Mouse (Mus musculus): ENCODE data around the gene Zdhhc8. TPM values are rescaled to one million over a fixed set of nuclear protein-coding genes. Genes with fewer than 3 reads are reported as not detected.

Zdhhc8 gene
- polyA plus RNA-seq, 1 experiment from 2014 or later: 21.2 TPM

DNA sequence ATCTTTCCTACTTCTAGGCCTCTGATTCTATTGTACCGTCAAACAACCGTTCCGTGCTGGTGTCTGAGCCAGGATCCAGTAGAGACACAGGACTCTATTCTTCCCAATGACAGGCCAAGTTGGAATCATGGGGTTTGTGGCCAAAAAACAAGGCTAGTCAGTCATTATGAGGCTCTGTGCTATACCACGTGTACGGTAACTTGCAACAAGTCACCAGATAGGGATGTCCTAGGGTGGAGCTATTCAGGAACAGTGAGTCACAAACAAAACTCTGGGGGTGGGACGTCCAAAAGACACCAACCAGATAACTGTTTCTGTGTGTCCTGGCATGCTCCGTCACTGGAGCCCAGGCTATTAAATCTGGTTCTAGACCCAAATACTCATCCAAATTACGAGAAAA is 52.2 kb downstream of the Zdhhc8 start:
- peaks cover 58% of the 10 kb centered on the region for H3K4me1 ChIP-seq

GRCm38 (mm10) chr16:18181398-18181797 is 53.5 kb downstream of the Zdhhc8 start:
- no peak overlapping the region for H3K4me3 ChIP-seq
- DNase-seq (ENCODE audit: low spot score): no peak
- no peaks in the 10 kb centered on the region for H3K9me3 ChIP-seq
- peaks cover 45% of the 10 kb centered on the region for H3K4me1 ChIP-seq
- H3K27me3 ChIP-seq (ENCODE audit: insufficient read depth, poor library complexity, severe bottlenecking): peaks cover 8% of the 10 kb centered on the region
- no peak overlapping the region; the same call in 1 of the 2 replicates for H3K27ac ChIP-seq
- no peaks in the 10 kb centered on the region for H3K36me3 ChIP-seq
- 53% methylated on average over 10 of the region's 10 CpGs for WGBS

More for the DNA sequence above, 52.2 kb downstream of the Zdhhc8 start:
- Histone ChIP-seq H3K9me3 (no peaks in the 10 kb centered on the region), H3K27ac (no peak overlapping the region), H3K4me3 (no peak overlapping the region), H3K27me3 (ENCODE audit: insufficient read depth, poor library complexity, severe bottlenecking) (no peaks in the 10 kb centered on the region; the same call in 1 of the 2 replicates), H3K36me3 (no peaks in the 10 kb centered on the region)
- DNase-seq (ENCODE audit: low spot score): no peak
- 81% methylated on average over 8 of the region's 8 CpGs for WGBS

GRCm38 (mm10) chr16:18179591-18179990 is 55.3 kb downstream of the Zdhhc8 start:
- H3K4me1 ChIP-seq: peaks cover 41% of the 10 kb centered on the region
- H3K9me3 ChIP-seq: no peaks in the 10 kb centered on the region
- H3K27me3 ChIP-seq (ENCODE audit: insufficient read depth, poor library complexity, severe bottlenecking): peaks cover 11% of the 10 kb centered on the region
- H3K4me3 ChIP-seq: no peak overlapping the region
- no peaks in the 10 kb centered on the region for H3K36me3 ChIP-seq
- no peak for DNase-seq (ENCODE audit: low spot score)
- WGBS: 66% methylated on average over 2 of the region's 2 CpGs
- H3K27ac ChIP-seq: no peak overlapping the region

DNA sequence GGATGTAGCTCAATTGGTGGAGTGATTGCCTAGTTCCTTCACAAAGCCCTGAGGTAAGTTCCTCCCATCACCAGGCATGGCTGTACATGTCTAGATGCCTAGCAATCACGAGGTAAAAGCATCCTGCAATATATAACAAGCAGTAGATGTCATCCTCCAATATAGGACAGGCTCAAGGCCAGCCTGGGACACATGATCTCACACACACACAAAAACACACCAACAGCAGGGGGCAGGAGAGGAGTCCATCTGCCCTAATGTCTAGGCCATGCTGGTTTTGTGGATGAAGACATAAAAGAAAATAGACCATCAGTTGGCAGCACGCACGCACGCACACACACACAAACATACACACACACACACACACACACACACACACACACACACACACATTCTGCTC is 58.2 kb downstream of the Zdhhc8 start:
- H3K27ac ChIP-seq: 0 out of 2 replicates have a peak overlapping the region, but pooled peaks have one; percentile 17
- H3K4me3 ChIP-seq: no peak overlapping the region
- H3K4me1 ChIP-seq: peaks cover 46% of the 10 kb centered on the region
- no peaks in the 10 kb centered on the region for H3K9me3 ChIP-seq
- WGBS: 88% methylated on average over 4 of the region's 4 CpGs
- no peak for DNase-seq (ENCODE audit: low spot score)
- no peaks in the 10 kb centered on the region for H3K36me3 ChIP-seq
- peaks cover 20% of the 10 kb centered on the region; the same call in 1 of the 2 replicates for H3K27me3 ChIP-seq (ENCODE audit: insufficient read depth, poor library complexity, severe bottlenecking)

- WGBS: 43% methylated on average over 6 of the region's 6 CpGs
- peaks cover 27% of the 10 kb centered on the region; the same call in 1 of the 2 replicates for H3K27me3 ChIP-seq (ENCODE audit: insufficient read depth, poor library complexity, severe bottlenecking)
- H3K36me3 ChIP-seq: no peaks in the 10 kb centered on the region
- no peaks in the 10 kb centered on the region for H3K9me3 ChIP-seq
- H3K4me1 ChIP-seq: peaks cover 38% of the 10 kb centered on the region
- no peak for DNase-seq (ENCODE audit: low spot score)
- H3K27ac ChIP-seq: 0 out of 2 replicates have a peak overlapping the region, but pooled peaks have one; percentile 17
- no peak overlapping the region for H3K4me3 ChIP-seq
These were observed 59.0 kb downstream of the Zdhhc8 start for GRCm38 (mm10) chr16:18175817-18176541.

GRCm38 (mm10) chr16:18173788-18174187 is 61.1 kb downstream of the Zdhhc8 start:
- Histone ChIP-seq H3K27ac (no peak overlapping the region), H3K27me3 (ENCODE audit: insufficient read depth, poor library complexity, severe bottlenecking) (peaks cover 42% of the 10 kb centered on the region; the same call in 1 of the 2 replicates), H3K9me3 (no peaks in the 10 kb centered on the region), H3K36me3 (no peaks in the 10 kb centered on the region), H3K4me1 (peaks cover 30% of the 10 kb centered on the region), H3K4me3 (no peak overlapping the region)
- 60% methylated on average over 11 of the region's 11 CpGs for WGBS
- DNase-seq (ENCODE audit: low spot score): no peak

- no peaks in the 10 kb centered on the region for H3K9me3 ChIP-seq
- peaks cover 42% of the 10 kb centered on the region; the same call in 1 of the 2 replicates for H3K27me3 ChIP-seq (ENCODE audit: insufficient read depth, poor library complexity, severe bottlenecking)
- H3K4me1 ChIP-seq: peaks cover 26% of the 10 kb centered on the region
- no peak for DNase-seq (ENCODE audit: low spot score)
- H3K4me3 ChIP-seq: no peak overlapping the region
- no peaks in the 10 kb centered on the region for H3K36me3 ChIP-seq
- WGBS: 67% methylated on average over 9 of the region's 9 CpGs
- H3K27ac ChIP-seq: no peak overlapping the region
These were observed 61.7 kb downstream of the Zdhhc8 start for GRCm38 (mm10) chr16:18173231-18173630.

DNA sequence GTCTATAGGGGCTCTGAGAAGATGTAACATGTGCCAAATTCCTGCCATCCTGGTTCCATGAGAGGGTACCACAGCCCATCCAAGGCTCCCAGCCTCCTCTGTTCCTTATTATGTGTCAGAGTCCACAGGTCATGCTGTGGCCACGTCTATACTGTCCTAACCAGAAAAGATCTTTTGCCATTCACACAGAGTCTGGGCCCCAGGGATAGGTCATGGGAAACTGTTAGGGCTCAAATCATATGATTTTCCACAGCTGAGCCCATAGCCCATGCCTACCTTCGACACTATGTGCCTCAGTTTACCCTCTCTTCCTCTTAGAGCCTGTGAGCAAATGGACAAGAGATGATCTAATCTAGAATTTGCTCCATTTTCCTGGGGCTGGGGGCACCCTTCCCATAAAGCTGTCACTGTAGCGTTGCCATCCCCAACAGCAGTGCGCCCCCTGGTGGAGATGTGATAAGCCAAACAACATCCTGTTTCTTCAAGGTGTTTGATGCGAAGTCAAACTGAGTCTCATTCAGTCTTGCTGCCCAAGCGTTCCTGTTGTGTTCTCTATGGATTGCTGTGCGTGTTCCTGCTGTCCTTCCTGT is 62.6 kb downstream of the Zdhhc8 start:
- Histone ChIP-seq H3K9me3 (no peaks in the 10 kb centered on the region), H3K4me3 (no peak overlapping the region), H3K27me3 (ENCODE audit: insufficient read depth, poor library complexity, severe bottlenecking) (peaks cover 43% of the 10 kb centered on the region; the same call in 1 of the 2 replicates), H3K36me3 (no peaks in the 10 kb centered on the region), H3K4me1 (peaks cover 26% of the 10 kb centered on the region), H3K27ac (no peak overlapping the region)
- peak; percentile 84 for DNase-seq (ENCODE audit: low spot score)
- WGBS: 13% methylated on average over 7 of the region's 7 CpGs

MicroRNAs encoded within 50 kb of the gene (microRNA counts, 519-probe panel; counts per million panel counts)
- not detected for microRNA mmu-miR-1306

Small RNAs within 50 kb of the gene (microRNA-seq; reads per million reads assigned to microRNA genes)
- gene Gm24572: 5.6 reads per million, percentile 17 among the genes with 10 or more reads in this experiment
- 386 reads per million, percentile 68 among the genes with 10 or more reads in this experiment for gene Mir1306

Other genes with a start within 250 kb of the Zdhhc8 start
- gene Dgcr6, start 182.3 kb downstream of the Zdhhc8 start, polyA plus RNA-seq (2016; fragmentation: Nextera tagmentation; extraction: Ambion mirVana): 73.8 and 97.3 TPM in 2 replicates
- gene Prodh, start 144.9 kb downstream of the Zdhhc8 start, polyA plus RNA-seq (2016; fragmentation: Nextera tagmentation; extraction: Ambion mirVana): 14.2 and 16.0 TPM in 2 replicates
- gene Rtn4r, start 107.5 kb downstream of the Zdhhc8 start, polyA plus RNA-seq (2016; fragmentation: Nextera tagmentation; extraction: Ambion mirVana): 0.31 and 0.79 TPM in 2 replicates
- not detected in 2 replicates for gene Ccdc188, start 17.3 kb downstream of the Zdhhc8 start, polyA plus RNA-seq (2016; fragmentation: Nextera tagmentation; extraction: Ambion mirVana)
- 83.3 and 111 TPM in 2 replicates for gene Trmt2a, start 13.5 kb upstream of the Zdhhc8 start, polyA plus RNA-seq (2016; fragmentation: Nextera tagmentation; extraction: Ambion mirVana)
- 601 and 873 TPM in 2 replicates for gene Ranbp1, start 13.6 kb upstream of the Zdhhc8 start, polyA plus RNA-seq (2016; fragmentation: Nextera tagmentation; extraction: Ambion mirVana)
- gene Gm49776, start 23.2 kb upstream of the Zdhhc8 start, polyA plus RNA-seq (2016; fragmentation: Nextera tagmentation; extraction: Ambion mirVana): 1.4 and 4.0 TPM in 2 replicates
- 25.4 and 30.0 TPM in 2 replicates for gene Dgcr8, start 54.1 kb upstream of the Zdhhc8 start, polyA plus RNA-seq (2016; fragmentation: Nextera tagmentation; extraction: Ambion mirVana)
- gene Tango2, start 113.0 kb upstream of the Zdhhc8 start, polyA plus RNA-seq (2016; fragmentation: Nextera tagmentation; extraction: Ambion mirVana): 51.3 and 62.1 TPM in 2 replicates
- 25.8 and 29.7 TPM in 2 replicates for gene Arvcf, start 113.0 kb upstream of the Zdhhc8 start, polyA plus RNA-seq (2016; fragmentation: Nextera tagmentation; extraction: Ambion mirVana)
- gene Txnrd2, start 191.2 kb upstream of the Zdhhc8 start, polyA plus RNA-seq (2016; fragmentation: Nextera tagmentation; extraction: Ambion mirVana): 40.1 and 47.7 TPM in 2 replicates
- gene Comt, start 191.7 kb upstream of the Zdhhc8 start, polyA plus RNA-seq (2016; fragmentation: Nextera tagmentation; extraction: Ambion mirVana): 83.5 and 102 TPM in 2 replicates

Data from heart, embryonic 10.5 days (tissue).